Mouse (Mus musculus) bone marrow, adult 2 months (tissue): ENCODE data around the gene Aasdh.

Source experiments
- CTCF ChIP-seq: fragments of 200-500 bp; IDR thresholded peaks from 2 replicates; pipeline ENCODE4 v1.5.1; 2011; ENCODE audit warnings: low read length, control low read depth; ENCODE audit not compliant: control insufficient read depth, insufficient read depth
- POLR2A ChIP-seq: fragments of 200-500 bp; IDR thresholded peaks from 2 replicates; pipeline ENCODE4 v1.6.1; 2011; ENCODE audit warnings: low read depth, mild to moderate bottlenecking, control low read depth, low read length, borderline replicate concordance; ENCODE audit not compliant: control insufficient read depth

- no peak for TF ChIP-seq CTCF
- TF ChIP-seq POLR2A: no peak
Measured at GRCm38 (mm10) chr5:76910807-76911206, 5.5 kb upstream of the Aasdh start.
